Mouse (Mus musculus) heart, adult 2 months (tissue): ENCODE results near the gene Clstn2.

Source experiments
- CTCF ChIP-seq: fragments of 200-600 bp; IDR thresholded peaks from 2 replicates; pipeline ENCODE4 v1.8.1; 2022; ENCODE audit warnings: antibody characterized with exemption, mild to moderate bottlenecking, moderate library complexity
- EP300 ChIP-seq: fragments of 200-500 bp; IDR thresholded peaks from 2 replicates; pipeline ENCODE4 v1.6.1; 2011; ENCODE audit warnings: low read depth, low read length, control low read depth; ENCODE audit not compliant: insufficient read depth
- POLR2A ChIP-seq: fragments of 200-500 bp; IDR thresholded peaks from 2 replicates; pipeline ENCODE4 v1.6.1; 2011; ENCODE audit warnings: mild to moderate bottlenecking, low read depth, low read length, control low read depth; ENCODE audit not compliant: insufficient read depth

GRCm38 (mm10) chr9:97699983-97700382 is 333.0 kb downstream of the Clstn2 start:
- no peak for TF ChIP-seq POLR2A
- no peak for TF ChIP-seq CTCF
- TF ChIP-seq EP300 = no peak
